Comparison of ENCODE assay signal across 22 mouse cellular contexts in the genomic region with DNA sequence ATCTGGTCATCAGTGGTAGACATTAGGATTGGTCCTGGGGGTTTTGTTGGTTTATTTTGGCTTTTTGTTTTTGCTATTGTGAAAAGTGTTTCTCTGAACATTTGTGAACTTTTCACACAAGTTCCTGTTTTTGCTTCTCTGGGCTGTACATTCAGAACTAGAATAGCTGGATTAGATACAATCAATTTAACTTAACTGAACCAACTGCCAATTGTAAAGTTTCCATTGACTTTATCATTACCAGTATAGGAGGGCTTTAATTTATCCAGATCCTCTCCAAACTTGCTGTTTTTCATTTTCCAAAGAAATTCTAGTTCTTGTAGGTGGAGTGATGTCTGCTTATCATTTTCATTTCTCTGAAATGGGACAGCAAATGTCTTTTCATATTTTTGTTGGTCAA. TPM values are rescaled to one million over a fixed set of nuclear protein-coding genes. Genes with fewer than 3 reads are reported as not detected.
A peak's percentile ranks its signal among the peaks of the same experiment; 100 is the strongest.
DNase-seq lines count a peak whose midpoint lies in the region; ATAC-seq and TF ChIP-seq lines count a peak whose summit lies in the region.
"Had no signal": no experiment of that assay in that cellular context is flagged by ENCODE, and none has a peak within 500 bp of the region (broad histone marks: within the 10 kb centered on the region; RNA-seq: fewer than 3 reads in every experiment).

No protein-coding gene starts in this region.

- DNase-seq in G1E (ENCODE audit: low spot score) (no peak), MEL (ENCODE audit: low read depth, low spot score) (peak; percentile 24)
- DNase-seq in thymus, postnatal 36 days = no peak
- no peak for DNase-seq in liver, postnatal 0 days
- DNase-seq: adrenal gland, adult 2 months; adrenal gland, adult 8-10 months; adrenal gland, postnatal 10 days; adrenal gland, postnatal 14 days; adrenal gland, postnatal 25 days; adrenal gland, postnatal 36 days; B cell, adult 2 months; cerebellum, adult 11 months; cerebellum, adult 11-12 months; cerebellum, adult 18-20 months; cerebellum, adult 2 months; cerebellum, adult 8-10 months had no signal

- TF ChIP-seq RAD21 in MEL (IDR thresholded peaks at IDR 0.05; ENCODE audit: low read depth, low read length) = no peak

- no peak overlapping the region for H3K4me3 ChIP-seq in G1E (ENCODE audit: low read depth, low read length)
- H3K4me3 ChIP-seq in MEL (ENCODE audit: control insufficient read depth in 1 of 2, insufficient read depth in 1 of 2, low read depth in 2 of 2, low read length in 2 of 2) = no peak overlapping the region
- H3K4me3 ChIP-seq in liver, postnatal 0 days (ENCODE audit: low read depth, low read length) = no peak overlapping the region

- no peak overlapping the region; the same call in 1 of the 2 replicates for H3K27ac ChIP-seq in MEL (ENCODE audit: control insufficient read depth, low read depth, low read length)
- H3K27ac ChIP-seq in liver, postnatal 0 days (ENCODE audit: low read depth) = no peak overlapping the region

- H3K27me3 ChIP-seq in G1E (ENCODE audit: insufficient read depth, low read length) (no peaks in the 10 kb centered on the region), MEL (ENCODE audit: control insufficient read depth in 1 of 2, insufficient read depth in 2 of 2, low read length in 2 of 2) (peaks cover 2% of the 10 kb centered on the region in 2 experiments; a peak in 3 of 4 replicates)
- no peaks in the 10 kb centered on the region for H3K27me3 ChIP-seq in liver, postnatal 0 days (ENCODE audit: insufficient read depth, low read length)
- H3K27me3 ChIP-seq: CH12.LX had no signal

- TF ChIP-seq CTCF in G1E (IDR thresholded peaks at IDR 0.05; ENCODE audit: low read depth, low read length) = no peak
- TF ChIP-seq CTCF in MEL (IDR thresholded peaks at IDR 0.05 in 2 of 3, conservative IDR thresholded peaks at IDR 0.05 in 1 of 3; ENCODE audit: control insufficient read depth in 1 of 3, insufficient read depth in 1 of 3, low read depth in 2 of 3, low read length in 3 of 3, poor library complexity in 1 of 3, severe bottlenecking in 1 of 3) = no peak
- no peak for TF ChIP-seq CTCF in liver, postnatal 0 days (IDR thresholded peaks at IDR 0.05; ENCODE audit: low read depth)

- H3K4me2 ChIP-seq in liver, postnatal 0 days (ENCODE audit: low read depth, low read length) = no peak overlapping the region

- H3K36me3 ChIP-seq in G1E (replicated peaks) = no peaks in the 10 kb centered on the region
- peaks cover 0 to 21% of the 10 kb centered on the region in 2 experiments; a peak in 2 of 4 replicates for H3K36me3 ChIP-seq in MEL (ENCODE audit: control insufficient read depth in 1 of 2, insufficient read depth in 2 of 2, low read length in 2 of 2)
- no peaks in the 10 kb centered on the region for H3K36me3 ChIP-seq in liver, postnatal 0 days (replicated peaks; ENCODE audit: insufficient read depth, low read length)

- no peaks in the 10 kb centered on the region for H3K9me3 ChIP-seq in G1E (replicated peaks)
- no peaks in the 10 kb centered on the region for H3K9me3 ChIP-seq in MEL (replicated peaks; ENCODE audit: insufficient read depth, low read length)
- H3K9me3 ChIP-seq in liver, postnatal 0 days (ENCODE audit: low read length) = no peaks in the 10 kb centered on the region

- TF ChIP-seq EP300 in MEL (IDR thresholded peaks at IDR 0.05; ENCODE audit: low read depth in 1 of 2, low read length in 2 of 2) = peak in 1 of 2 experiments; percentile 65; a peak in 2 of 4 replicates
- no peak for TF ChIP-seq EP300 in liver, postnatal 0 days (IDR thresholded peaks at IDR 0.05; ENCODE audit: low read depth)

- no peak for TF ChIP-seq POLR2A in MEL (IDR thresholded peaks at IDR 0.05; ENCODE audit: control insufficient read depth in 1 of 2, insufficient read depth in 1 of 2, low read depth in 1 of 2, low read length in 2 of 2, poor library complexity in 1 of 2)

- H3K4me1 ChIP-seq in G1E (ENCODE audit: insufficient read depth, low read depth, low read length) = peaks cover 45% of the 10 kb centered on the region
- H3K4me1 ChIP-seq in MEL (ENCODE audit: control insufficient read depth in 1 of 2, insufficient read depth in 2 of 2, low read length in 2 of 2) = peaks cover 9 to 18% of the 10 kb centered on the region in 2 experiments
- no peaks in the 10 kb centered on the region; the same call in 1 of the 2 replicates for H3K4me1 ChIP-seq in liver, postnatal 0 days (ENCODE audit: insufficient read depth)

- ATAC-seq in G1E (ENCODE audit: extremely low read depth, insufficient number of reproducible peaks, low FRiP score, poor library complexity, severe bottlenecking) = peak; percentile 66
- no peak for ATAC-seq in liver, postnatal 0 days
- ATAC-seq: activated CD4-positive, CD25-positive, alpha-beta regulatory T cell, adult 4 months; CD4-positive, CD25-positive, alpha-beta regulatory T cell, adult 4 months; Patski had no signal

- H3K79me2 ChIP-seq in MEL (ENCODE audit: control insufficient read depth, insufficient read depth, low read length, poor library complexity) = no peaks in the 10 kb centered on the region

- no peak overlapping the region for H3K9ac ChIP-seq in MEL (ENCODE audit: control insufficient read depth, low read depth, low read length, poor library complexity, severe bottlenecking)
- H3K9ac ChIP-seq in liver, postnatal 0 days (replicated peaks) = no peak overlapping the region

TF ChIP-seq in MEL, 35 proteins besides CTCF, POLR2A, EP300 and RAD21:
- no peak for TF ChIP-seq USF2 (IDR thresholded peaks at IDR 0.05; ENCODE audit: borderline replicate concordance in 1 of 2, insufficient read depth in 1 of 2, low read depth in 1 of 2, low read length in 2 of 2)
- TF ChIP-seq MYB (IDR thresholded peaks at IDR 0.05; ENCODE audit: low read depth, low read length) = peak; percentile 76

RNA-seq across cellular contexts. Expression of gene Ripply2, which starts 25.5 kb away (rescaled TPM):
- total RNA-seq in G1E (2014; fragmentation: Nextera tagmentation) (not detected in 2 replicates), G1E (2017) (not detected in 2 replicates), MEL (2012; rRNA removed) (not detected in 2 replicates)
- polyA plus RNA-seq in G1E (2012) (not detected in 2 replicates), MEL (2012; ENCODE audit: insufficient read depth in 1 of 2, insufficient read length in 2 of 2, low read depth in 1 of 2, low replicate concordance in 2 of 2, missing spikeins in 1 of 2) (not detected)
- not detected in 2 replicates for polyA plus RNA-seq in liver, postnatal 0 days (2015; fragmentation: Nextera tagmentation; extraction: Ambion mirVana)
- total RNA-seq: adrenal gland, postnatal 14 days; CH12.LX; ES-E14 had no signal
- polyA plus RNA-seq: activated CD4-positive, CD25-positive, alpha-beta regulatory T cell, adult 4 months; C2C12; CD4-positive, CD25-positive, alpha-beta regulatory T cell, adult 4 months; Patski had no signal

RNA-seq across cellular contexts. Expression of gene Cyb5r4, which starts 32.0 kb away (rescaled TPM):
- 47.0 and 51.4 TPM in 2 replicates for total RNA-seq in G1E (2014; fragmentation: Nextera tagmentation)
- 95.9 and 116 TPM in 2 replicates for total RNA-seq in G1E (2017)
- polyA plus RNA-seq in G1E (2012) = 11.9 and 13.8 TPM in 2 replicates
- total RNA-seq in MEL (2012; rRNA removed) = 30.3 and 31.4 TPM in 2 replicates
- 10 to 100 TPM in 1 of 2 experiments, not detected in 1; 37.2 TPM for polyA plus RNA-seq in MEL (2012; ENCODE audit: insufficient read depth in 1 of 2, insufficient read length in 2 of 2, low read depth in 1 of 2, low replicate concordance in 2 of 2, missing spikeins in 1 of 2)
- polyA plus RNA-seq in liver, postnatal 0 days (2015; fragmentation: Nextera tagmentation; extraction: Ambion mirVana) = 30.4 and 30.5 TPM in 2 replicates
